Mouse (Mus musculus) olfactory bulb, adult 2 months (tissue): Measurements from ENCODE around the gene Cyb5rl. TPM values are rescaled to one million over a fixed set of nuclear protein-coding genes. Genes with fewer than 3 reads are reported as not detected.

Experiments used
- H3K27ac ChIP-seq: fragments of 200-500 bp; 2 replicates; pipeline ENCODE4 v1.5.1; 2012; ENCODE audit warnings: low read depth, low read length; ENCODE audit not compliant: insufficient read depth
- H3K4me1 ChIP-seq: fragments of 200-500 bp; 2 replicates; pipeline ENCODE4 v1.6.1; 2012; ENCODE audit warnings: low read length; ENCODE audit not compliant: control insufficient read depth, insufficient read depth
- H3K4me3 ChIP-seq: fragments of 200-500 bp; 2 replicates; pipeline ENCODE4 v1.5.1; 2012; ENCODE audit warnings: mild to moderate bottlenecking, low read depth, low read length, moderate library complexity; ENCODE audit not compliant: insufficient read depth
- CTCF ChIP-seq: fragments of 200-500 bp; IDR thresholded peaks from 2 replicates; pipeline ENCODE4 v1.5.1; 2012; ENCODE audit warnings: low read depth, mild to moderate bottlenecking, low read length, moderate library complexity; ENCODE audit not compliant: insufficient read depth
- POLR2A ChIP-seq: fragments of 200-500 bp; IDR thresholded peaks from 2 replicates; pipeline ENCODE4 v1.6.1; 2012; ENCODE audit warnings: mild to moderate bottlenecking, low read depth, low read length, moderate library complexity; ENCODE audit not compliant: insufficient read depth
- WGBS: fragments of 180-500 bp; shearing (Covaris S2); methylation state at CpG from one replicate; pipeline ENCODE4 v1.1.7; 2018; 5-methylcytosine and 5-hydroxymethylcytosine counted together
- polyA plus RNA-seq: library from polyadenylated mRNA; stranded (reverse); fragments of >200 nt; gene quantifications from 2 replicates; pipeline ENCODE4 v1.2.4, GENCODE M21; 2012; ENCODE audit warnings: low replicate concordance; ENCODE audit not compliant: missing spikeins, insufficient read depth, insufficient read length

Cyb5rl gene
- polyA plus RNA-seq, 1 experiment = not detected

DNA sequence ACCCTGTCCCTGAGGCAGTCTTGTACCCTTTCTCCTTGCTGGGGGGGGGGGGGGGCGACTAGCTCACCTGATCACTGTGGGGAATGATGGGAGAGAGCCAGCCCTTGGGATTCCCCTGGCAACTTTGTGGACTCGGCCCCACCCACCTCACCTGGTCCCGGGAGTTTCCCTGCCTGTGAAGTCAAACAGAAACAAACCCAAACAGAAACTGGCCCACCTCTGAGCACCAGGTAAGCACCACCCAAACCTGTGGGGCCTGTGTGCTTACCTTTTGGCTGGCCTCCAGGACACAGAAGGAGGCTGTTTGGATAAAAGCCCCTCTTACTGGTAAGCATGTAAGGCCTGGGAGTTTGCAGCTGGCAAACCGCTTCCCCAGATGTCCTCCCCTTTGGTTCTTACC lies 52.3 kb downstream of the Cyb5rl start:
- TF ChIP-seq POLR2A = no peak
- TF ChIP-seq CTCF = no peak
- Histone ChIP-seq H3K27ac (no peak overlapping the region), H3K4me1 (no peaks in the 10 kb centered on the region), H3K4me3 (no peak overlapping the region)
- WGBS = 64% methylated on average over 4 of the region's 4 CpGs

DNA sequence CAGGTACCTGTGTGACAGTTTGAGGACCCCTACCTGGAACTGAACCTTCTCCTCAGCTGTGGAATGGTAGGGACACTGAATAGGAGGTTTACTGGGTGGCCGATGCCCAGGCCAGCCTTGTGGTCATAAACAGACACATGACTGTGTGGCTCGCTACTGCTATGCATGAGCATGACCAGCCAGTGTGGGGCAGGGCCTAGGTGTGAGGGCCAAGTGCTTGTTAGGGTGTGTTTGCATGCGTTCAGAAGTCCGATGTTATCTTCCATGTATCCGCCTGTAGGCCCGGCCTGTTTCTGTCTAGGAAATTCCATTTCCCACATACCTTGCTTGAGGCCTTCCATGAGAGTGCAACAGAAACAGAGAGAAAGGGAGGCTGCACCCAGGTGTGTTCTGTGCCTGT lies 53.9 kb downstream of the Cyb5rl start:
- no peak overlapping the region for H3K27ac ChIP-seq
- 95% methylated on average over 6 of the region's 6 CpGs for WGBS

DNA sequence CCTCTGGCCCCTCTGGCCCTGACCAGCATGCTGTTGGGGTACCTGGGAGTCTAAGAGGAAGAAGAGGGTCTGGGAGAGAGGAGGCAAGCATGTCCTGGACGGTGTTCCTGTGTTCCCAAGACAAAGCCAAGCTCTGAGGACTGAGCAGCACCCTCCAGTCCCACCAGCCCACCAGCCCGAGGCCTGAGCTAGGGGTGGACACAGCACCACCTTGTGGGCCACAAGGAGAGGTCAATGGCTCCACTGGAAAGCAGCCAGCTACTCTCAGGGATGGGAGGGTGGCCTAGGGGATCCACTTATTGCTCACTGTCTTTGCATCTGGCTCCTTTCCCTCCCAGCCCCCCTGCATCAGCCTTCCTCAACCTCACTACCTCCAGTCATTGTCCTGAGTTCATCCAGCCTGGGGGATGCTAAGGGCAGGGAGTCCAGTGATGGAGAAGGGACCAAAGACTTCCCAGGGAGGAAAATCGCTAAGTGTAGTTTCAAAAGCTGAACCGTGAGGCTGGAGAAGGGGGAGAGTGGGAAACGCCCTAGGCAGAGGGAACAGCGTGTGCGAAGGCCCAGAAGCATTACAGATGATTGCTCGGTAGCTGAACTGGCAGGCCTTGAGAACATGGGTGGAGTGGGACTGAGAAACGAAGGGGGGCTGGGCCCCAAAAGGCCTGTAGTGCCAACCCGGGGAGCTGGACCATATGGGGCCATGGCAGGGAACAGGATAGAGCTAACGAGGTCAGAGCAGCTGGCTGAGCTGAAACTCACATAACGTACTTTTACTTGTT lies 54.6 kb downstream of the Cyb5rl start:
- Histone ChIP-seq H3K27ac (no peak overlapping the region), H3K4me3 (no peak overlapping the region), H3K4me1 (no peaks in the 10 kb centered on the region)
- no peak for TF ChIP-seq POLR2A
- no peak for TF ChIP-seq CTCF
- 77% methylated on average over 12 of the region's 12 CpGs for WGBS

More for the DNA sequence above, 53.9 kb downstream of the Cyb5rl start:
- TF ChIP-seq POLR2A (no peak), CTCF (no peak)
- Histone ChIP-seq H3K4me3 (no peak overlapping the region), H3K4me1 (no peaks in the 10 kb centered on the region)

DNA sequence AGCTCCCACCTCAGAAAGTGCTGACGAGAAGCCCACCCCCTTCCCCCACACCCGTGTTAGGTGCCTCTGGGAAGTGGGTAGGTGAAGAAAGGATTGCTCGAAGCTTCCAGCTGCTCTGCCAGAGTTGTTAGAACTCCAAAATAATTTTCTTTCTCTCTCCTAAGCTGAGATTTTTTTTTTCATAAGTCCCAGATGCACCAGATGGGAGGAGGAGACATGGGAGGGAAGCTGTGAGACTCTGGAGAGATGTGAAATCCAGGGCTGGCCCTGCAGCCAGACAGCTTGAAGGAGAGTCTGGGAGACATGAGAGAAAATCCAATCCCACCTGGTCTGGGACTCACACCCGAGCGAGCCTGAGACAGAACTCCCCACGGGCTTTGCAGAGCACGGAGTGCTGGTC lies 57.6 kb downstream of the Cyb5rl start:
- peaks cover 6% of the 10 kb centered on the region; the same call in 1 of the 2 replicates for H3K4me1 ChIP-seq
- no peak for TF ChIP-seq POLR2A
- 76% methylated on average over 7 of the region's 7 CpGs for WGBS
- no peak overlapping the region for H3K4me3 ChIP-seq
- no peak overlapping the region for H3K27ac ChIP-seq

DNA sequence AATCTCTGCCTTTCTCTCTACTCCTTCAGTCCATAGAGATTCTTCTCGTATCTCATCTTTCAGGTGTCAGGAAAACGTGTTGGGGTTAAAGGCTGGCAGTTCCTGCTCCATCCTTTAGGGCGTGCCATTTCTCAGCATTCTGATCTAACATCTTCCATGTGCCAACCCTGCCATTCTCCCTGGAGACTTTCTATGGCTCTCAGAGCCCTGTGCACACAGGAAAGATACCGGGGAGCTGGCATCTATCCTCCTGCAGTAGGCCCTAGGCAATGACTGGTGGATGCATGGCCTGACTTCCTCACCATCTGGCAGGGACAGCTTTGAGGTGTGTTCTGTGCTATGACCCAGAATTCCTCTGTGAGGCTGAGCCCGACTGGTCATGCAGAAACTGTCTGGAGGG lies 58.3 kb downstream of the Cyb5rl start:
- TF ChIP-seq CTCF = no peak
- TF ChIP-seq POLR2A = no peak

DNA sequence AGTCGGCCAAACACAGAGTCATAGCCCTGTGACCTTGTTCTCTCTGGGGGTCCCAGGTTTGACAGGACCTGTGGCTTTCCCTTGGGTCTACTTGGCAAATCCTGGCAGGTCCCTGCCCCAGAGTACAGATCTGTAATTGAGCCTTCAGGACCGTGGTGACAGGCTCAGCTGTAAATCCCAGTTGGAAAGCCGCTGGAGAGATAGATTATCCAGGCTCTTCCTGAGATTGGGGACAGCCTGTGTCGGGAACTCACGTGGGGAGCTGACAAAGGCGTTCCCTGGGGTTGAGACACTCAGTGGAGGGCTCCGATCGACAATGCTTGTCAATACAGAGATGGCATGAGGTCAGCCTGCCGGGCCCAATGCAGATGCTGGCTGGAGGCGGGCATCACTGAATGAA lies 59.6 kb downstream of the Cyb5rl start:
- peaks cover 15% of the 10 kb centered on the region for H3K4me1 ChIP-seq
- H3K27ac ChIP-seq = no peak overlapping the region
- TF ChIP-seq CTCF = no peak
- WGBS = 70% methylated on average over 10 of the region's 10 CpGs
- no peak overlapping the region for H3K4me3 ChIP-seq

More for the DNA sequence above, 58.3 kb downstream of the Cyb5rl start:
- H3K27ac ChIP-seq = no peak overlapping the region
- H3K4me3 ChIP-seq = no peak overlapping the region
- H3K4me1 ChIP-seq = peaks cover 6% of the 10 kb centered on the region; the same call in 1 of the 2 replicates
- 69% methylated on average over 5 of the region's 5 CpGs for WGBS

DNA sequence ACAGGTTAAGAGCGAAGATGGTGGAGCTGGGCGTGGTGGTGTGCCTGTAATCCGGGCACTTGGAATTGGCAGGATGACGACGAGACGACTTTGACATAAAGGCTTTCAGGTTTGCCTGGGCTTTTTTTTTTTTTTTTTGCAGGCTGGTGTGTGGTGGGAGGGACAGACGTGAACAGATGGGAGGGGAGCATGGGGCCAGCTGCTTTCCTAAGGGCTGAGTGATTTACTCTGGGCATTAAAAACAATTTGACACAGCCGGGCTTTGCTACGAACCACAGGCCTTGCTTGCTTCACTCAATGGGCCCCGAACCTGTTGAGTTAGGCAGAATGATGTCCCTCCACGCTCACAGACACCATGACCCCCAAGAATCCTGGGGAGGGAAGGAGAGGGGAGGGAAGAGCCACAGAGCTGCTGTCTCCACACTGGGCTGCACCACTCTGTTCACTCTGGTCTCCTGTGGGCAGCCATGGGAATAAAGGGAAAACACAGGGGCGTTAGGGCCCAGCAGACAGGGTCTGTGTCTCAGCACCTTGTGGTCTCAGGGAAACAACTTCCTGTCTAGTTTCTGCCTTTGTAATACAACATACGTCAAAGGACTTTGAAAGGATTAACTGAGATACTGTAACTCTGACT lies 60.2 kb downstream of the Cyb5rl start:
- Histone ChIP-seq H3K4me1 (peaks cover 15% of the 10 kb centered on the region), H3K27ac (no peak overlapping the region), H3K4me3 (no peak overlapping the region)
- TF ChIP-seq CTCF = no peak
- TF ChIP-seq POLR2A = no peak
- 82% methylated on average over 13 of the region's 13 CpGs for WGBS

DNA sequence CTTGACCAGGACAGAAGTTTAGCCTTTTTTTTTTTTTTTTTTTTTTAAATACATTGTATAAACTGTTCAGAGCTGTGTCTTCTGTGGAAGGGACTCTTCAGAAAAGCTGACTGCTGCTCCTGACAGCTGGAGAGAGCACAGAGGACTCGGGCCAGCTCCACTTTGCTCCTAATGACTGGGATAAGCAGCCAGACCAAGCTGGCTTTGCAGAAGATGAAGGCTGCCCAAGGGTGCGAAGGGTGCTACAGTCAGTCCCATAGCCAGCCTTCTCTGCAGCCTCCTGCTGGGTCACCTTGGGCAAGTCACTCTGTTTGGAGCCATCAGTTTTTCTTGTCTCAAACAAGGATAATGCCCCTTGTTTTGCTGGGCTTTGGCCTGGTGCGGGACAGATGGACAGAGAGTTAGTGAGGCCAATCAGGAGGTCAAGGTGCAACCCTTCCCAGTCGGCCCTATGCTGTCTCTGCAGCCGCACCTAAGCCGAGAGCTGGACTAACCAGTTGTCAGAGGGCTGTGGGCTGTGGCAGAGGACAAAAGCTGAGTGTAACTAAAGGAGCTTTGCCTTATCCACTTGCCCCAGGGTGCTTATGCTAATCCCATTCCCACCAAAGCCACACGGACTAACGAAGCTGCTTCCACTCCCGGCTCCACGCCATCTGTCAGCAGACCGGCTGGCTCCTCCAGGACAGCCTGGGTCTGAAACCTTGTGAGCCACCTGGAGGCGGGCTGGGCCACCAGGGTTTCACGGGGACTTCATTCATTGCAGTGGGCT lies 61.3 kb downstream of the Cyb5rl start:
- H3K4me3 ChIP-seq = no peak overlapping the region

DNA sequence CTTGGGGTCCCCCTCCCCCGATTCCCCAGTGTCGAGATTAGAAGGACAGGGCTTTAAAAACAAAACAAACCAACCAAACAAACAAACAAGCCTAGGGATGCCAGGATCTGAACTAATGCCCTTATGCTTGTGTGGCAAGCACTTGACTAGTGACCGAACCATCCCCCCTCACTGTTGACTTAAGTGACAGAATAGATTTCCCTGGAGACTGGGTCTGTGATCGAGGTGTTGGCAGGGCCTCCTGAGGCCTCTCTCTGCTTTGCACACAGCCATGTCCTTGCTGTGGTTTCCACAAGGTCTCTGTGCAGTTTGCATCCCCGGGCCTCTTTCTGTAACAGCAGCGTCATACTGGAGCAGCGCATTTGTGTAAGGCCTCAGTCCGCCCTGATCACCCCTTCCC lies 62.6 kb downstream of the Cyb5rl start:
- TF ChIP-seq CTCF (no peak), POLR2A (no peak)
- H3K27ac ChIP-seq = no peak overlapping the region
- WGBS = 91% methylated on average over 8 of the region's 8 CpGs
- H3K4me3 ChIP-seq = no peak overlapping the region
- H3K4me1 ChIP-seq = peaks cover 15% of the 10 kb centered on the region

More for the DNA sequence above, 61.3 kb downstream of the Cyb5rl start:
- H3K4me1 ChIP-seq = peaks cover 15% of the 10 kb centered on the region
- H3K27ac ChIP-seq = no peak overlapping the region
- WGBS = 60% methylated on average over 13 of the region's 13 CpGs
- TF ChIP-seq POLR2A = no peak
- TF ChIP-seq CTCF = no peak
